Mouse (Mus musculus): Measurements from ENCODE around the gene Frmd3.
"Not testable (repeated sequence)": the region's sequence is repeated elsewhere in the genome, so short reads cannot be mapped to it uniquely, and the experiment has no call there.

The Frmd3 gene

DNA sequence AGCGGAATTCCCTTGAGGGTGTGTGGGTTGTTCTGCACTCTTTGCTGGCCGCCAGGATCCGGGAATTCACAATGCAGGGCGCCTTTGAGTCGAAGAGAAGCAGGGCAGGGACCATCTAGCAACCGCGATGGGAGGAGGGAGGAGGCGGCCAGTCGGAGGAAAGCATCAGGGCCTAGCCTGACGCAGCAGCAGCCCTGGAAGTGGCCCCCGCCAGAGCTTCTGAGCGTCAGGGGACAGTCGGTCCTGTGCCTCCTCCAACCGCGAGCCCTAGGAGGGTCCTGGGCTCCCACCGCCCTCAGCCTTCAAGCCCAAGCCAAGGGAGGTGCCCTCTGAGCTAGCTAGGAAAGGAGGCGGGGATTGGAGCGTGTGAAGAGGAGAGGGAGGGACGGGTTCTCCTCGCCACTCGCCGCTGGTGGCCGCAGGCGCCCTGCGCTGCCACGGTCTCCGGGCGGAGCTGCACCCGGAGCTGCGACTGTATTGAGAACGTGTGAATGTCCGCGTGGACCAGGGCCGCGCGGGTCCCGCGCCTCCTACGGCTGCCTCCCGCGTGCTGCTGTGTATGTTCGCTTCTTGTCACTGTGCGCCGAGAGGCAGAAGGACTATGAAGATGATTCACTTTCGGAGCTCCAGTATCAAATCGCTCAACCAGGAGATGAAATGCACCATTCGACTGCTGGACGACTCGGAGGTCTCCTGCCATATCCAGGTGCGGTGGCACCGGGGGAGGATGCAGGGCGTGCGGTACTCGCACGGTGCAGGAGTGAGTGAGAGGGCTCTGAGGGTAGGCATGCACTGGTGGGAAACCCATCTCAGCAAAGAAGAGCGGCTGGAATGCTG lies at the start of gene Frmd3:
Gene Frmd3, plus strand, starts transcription at position 232 of the 837 bp plus-strand sequence.
- no peak for DNase-seq (ENCODE audit: low read depth)

DNA sequence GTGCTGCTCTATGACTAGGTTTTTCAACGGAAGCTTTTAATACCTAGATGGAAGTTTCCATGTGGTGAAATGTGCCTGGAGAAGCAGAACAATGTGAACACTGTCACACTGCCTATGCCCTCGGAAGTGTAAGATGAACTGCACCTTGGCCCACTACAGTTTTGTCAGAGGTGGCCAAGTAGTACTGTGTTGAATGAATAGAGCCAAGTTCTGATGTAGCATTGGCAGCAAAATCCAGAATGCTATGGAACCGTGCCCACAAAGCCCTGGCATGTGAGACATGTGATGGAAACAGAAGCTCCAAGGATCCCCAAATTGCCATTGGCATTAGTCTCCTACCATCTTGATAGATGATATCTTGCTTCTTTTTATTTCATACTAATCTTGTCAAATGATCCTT lies 32.8 kb upstream of the Frmd3 start:
- no peak for DNase-seq (ENCODE audit: low read depth)

- DNase-seq (ENCODE audit: low read depth): no peak
These were observed 965 bp upstream of the Frmd3 start for GRCm38 (mm10) chr4:74012277-74012676.

DNA sequence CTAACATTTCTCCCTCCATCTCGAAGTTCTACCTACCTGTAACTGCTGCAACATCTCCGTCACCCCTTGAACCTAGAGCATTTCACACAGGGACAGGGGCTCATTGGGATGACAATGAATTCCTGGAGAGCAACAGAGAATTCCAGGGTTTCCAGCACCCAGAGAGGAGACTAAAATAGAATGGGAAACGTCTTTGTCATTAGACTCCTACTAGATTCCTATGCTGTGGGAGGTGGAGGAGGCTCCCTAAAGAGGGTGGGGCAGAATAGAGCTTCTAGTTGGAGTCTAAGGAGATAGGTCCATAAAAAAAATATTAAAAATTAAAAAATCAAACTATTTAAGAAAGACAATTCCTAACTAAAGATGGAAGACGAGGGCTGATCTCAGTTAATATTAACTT lies 542 bp upstream of the Frmd3 start:
- DNase-seq (ENCODE audit: low read depth): no peak

GRCm38 (mm10) chr4:74014048-74014500 lies 832 bp downstream of the Frmd3 start:
- DNase-seq (ENCODE audit: low read depth): no peak

- DNase-seq (ENCODE audit: low read depth): no peak
These were observed 6.8 kb downstream of the Frmd3 start for GRCm38 (mm10) chr4:74020084-74020483.

GRCm38 (mm10) chr4:74043226-74043625 lies 30.0 kb downstream of the Frmd3 start:
- DNase-seq (ENCODE audit: low read depth): no peak

DNA sequence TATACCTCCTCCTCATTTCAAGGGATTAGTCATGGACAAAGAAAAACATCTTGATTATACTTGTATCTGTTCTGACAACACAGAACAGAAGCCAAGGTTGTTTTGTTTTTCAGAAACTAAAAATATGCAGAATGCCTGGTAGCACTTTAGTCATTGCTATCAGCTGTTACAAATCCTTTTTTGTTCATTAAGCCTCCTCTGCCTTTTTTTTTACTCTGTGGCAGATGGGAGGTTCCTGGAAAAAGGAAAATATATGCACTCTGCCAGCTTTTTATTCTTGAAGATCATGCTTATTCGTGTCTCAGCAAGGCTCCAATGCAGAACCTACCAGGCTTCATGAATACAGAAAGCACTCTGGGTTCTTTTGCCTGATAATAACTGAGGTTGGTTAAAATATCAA lies 38.5 kb downstream of the Frmd3 start:
- no peak for DNase-seq (ENCODE audit: low read depth)

GRCm38 (mm10) chr4:74076727-74077126 lies 63.5 kb downstream of the Frmd3 start:
- DNase-seq (ENCODE audit: low read depth): no peak

- no peak for DNase-seq (ENCODE audit: low read depth)
These were observed 97.6 kb downstream of the Frmd3 start for GRCm38 (mm10) chr4:74110816-74111215.

- no peak for DNase-seq (ENCODE audit: low read depth)
These were observed 178.3 kb downstream of the Frmd3 start for GRCm38 (mm10) chr4:74191528-74191927.

DNA sequence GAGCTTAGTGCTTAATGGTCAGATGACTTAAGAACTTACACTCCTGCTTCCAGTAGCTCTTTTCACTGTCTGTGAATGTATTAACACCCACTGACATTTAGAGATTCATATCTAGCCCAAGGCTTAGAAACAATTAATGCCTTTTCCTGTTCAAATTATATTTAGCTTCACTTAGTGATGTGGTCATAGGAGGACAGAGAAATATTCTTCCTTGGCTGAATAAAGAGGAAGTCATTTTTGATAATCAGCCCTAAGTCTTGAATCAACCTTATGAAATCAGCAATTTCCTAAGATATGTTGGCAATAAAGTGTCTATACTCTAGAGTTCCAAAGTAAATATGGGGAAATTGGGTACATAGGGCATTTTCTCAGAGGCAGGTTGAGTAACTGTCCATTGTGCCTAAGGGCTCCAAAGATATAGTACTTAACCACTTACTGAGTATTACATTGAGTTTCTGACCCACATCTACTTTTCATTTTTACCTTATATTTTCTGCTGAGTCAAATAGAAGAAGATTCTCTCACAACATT lies 188.1 kb downstream of the Frmd3 start:
- peak; percentile 3 for DNase-seq (ENCODE audit: low read depth)

DNA sequence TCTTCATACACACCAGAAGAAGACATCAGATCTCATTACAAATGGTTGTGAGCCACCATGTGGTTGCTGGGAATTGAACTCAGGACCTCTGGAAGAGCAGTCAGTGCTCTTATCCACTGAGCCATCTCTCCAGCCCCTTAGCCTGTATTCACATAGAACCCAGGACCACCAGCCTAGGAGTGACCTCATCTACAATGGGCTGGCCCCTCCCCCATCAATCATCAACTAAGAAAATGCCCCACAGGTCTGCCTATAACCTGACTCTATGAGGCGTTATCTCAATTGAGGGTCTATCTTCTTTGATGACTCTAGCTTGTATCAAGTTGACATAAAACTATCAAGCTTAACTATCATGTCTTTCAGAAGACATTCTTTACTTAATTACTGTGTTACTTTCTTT lies 208.5 kb downstream of the Frmd3 start:
- DNase-seq (ENCODE audit: low read depth): not testable (repeated sequence)

GRCm38 (mm10) chr4:74222360-74222759 lies 209.1 kb downstream of the Frmd3 start:
- DNase-seq (ENCODE audit: low read depth): peak; percentile 46

DNA sequence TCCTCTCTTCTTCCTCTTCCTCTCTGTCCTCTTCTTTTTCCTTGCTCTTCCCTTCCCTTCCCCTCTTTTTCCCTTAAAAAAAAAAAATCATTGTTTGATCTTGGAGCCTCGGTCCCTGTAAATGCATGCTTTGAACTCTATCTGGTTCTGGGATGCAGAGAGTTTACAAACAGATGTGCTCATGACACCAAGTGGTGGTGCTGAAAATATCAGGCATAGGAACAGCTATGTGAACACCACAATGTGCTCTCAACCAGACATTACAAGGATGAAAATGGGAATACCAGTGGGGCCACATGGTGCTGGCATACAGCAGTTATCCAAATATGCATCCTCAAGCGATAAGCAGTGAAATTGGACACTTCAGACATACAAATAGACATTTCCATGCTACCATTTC lies 211.0 kb downstream of the Frmd3 start:
- DNase-seq (ENCODE audit: low read depth): no peak

- peak; percentile 81 for DNase-seq (ENCODE audit: low read depth)
These were observed 217.8 kb downstream of the Frmd3 start for GRCm38 (mm10) chr4:74230994-74231393.

DNA sequence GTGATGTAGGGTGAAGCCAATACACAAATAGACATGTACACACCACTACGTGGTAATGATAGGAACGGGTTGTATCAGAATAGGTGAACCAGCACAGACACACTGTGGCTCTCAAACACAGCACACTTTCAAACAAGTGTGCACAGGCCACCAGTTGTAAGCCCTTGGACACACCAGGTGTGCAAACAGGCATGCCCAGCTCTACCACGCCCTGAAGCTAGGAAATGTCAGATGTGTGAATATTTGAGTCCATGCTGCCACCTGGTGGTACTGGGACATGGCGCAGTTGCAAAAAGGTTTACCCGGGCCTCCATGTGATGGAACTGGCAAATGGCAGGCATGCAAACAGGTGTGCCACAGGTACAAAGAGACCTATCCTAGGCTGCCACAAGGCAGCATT lies 218.2 kb downstream of the Frmd3 start:
- peak; percentile 72 for DNase-seq (ENCODE audit: low read depth)

DNA sequence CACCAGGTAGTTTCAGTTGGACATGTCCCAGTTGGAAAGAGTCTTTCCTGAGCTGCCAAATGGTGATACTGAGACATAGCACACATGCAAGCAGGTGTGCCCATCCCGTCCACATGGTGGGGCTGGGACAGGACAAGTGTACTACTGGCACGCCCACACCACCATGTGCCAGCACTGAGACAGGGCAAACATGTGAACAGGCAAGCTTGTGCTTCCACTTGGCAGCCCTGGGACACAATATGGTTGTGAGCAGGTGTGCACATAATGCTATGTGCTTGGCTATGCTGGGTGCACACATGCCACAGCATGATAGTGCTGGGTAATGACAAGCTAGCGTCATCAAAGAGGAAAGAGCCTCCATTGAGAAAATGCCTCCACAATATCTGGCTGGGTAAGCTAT lies 220.3 kb downstream of the Frmd3 start:
- no peak for DNase-seq (ENCODE audit: low read depth)

DNA sequence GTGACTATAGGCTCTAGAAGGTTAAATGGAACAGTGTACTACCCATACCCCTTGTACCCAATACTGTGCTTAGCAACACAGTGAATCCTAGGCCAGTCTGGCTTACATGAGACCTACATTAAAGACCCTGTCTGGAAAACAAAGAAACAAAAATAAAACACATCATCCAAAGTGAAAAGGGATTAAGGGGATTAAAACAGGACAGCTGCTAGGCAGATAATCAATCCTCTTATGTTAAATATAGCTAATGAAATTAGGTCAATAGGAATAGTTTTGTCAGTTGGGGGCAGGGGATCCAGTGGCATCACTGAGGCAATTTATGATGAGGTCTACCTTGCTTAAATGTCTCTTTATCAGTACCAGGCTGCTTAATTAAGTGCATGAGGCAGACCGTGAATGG lies 228.9 kb downstream of the Frmd3 start, which contains the start of gene Kdm4c:
Gene Kdm4c, plus strand, starts transcription at position 322 of the 400 bp plus-strand sequence.
- DNase-seq (ENCODE audit: low read depth): no peak
